Mouse (Mus musculus) megakaryocyte-erythroid progenitor cell, adult 5-6 weeks (primary cell): Measurements from ENCODE around the gene Hsp90ab1. TPM values are rescaled to one million over a fixed set of nuclear protein-coding genes. Genes with fewer than 3 reads are reported as not detected.

ENCODE experiments used
- total RNA-seq, 2 experiments: library from RNA; stranded (forward) in 1 of 2; stranded (reverse) in 1 of 2; fragments of 200-1000, 215-1000 nt in 1 of 2; fragments of >200 nt in 1 of 2; fragmentation: Nextera tagmentation in 1 of 2; gene quantifications; 2 replicates each; pipeline ENCODE4 v1.2.3; 2014 to 2017

Gene Hsp90ab1
- total RNA-seq, 2 experiments from 2014 or later = 1,847 to 3,319 TPM

Other genes starting within 250 kb of the Hsp90ab1 start
- gene Cdc5l, start 139.5 kb downstream of the Hsp90ab1 start, total RNA-seq (2014; fragmentation: Nextera tagmentation) = 64.4 and 65.7 TPM in 2 replicates
- gene Cdc5l, start 139.5 kb downstream of the Hsp90ab1 start, total RNA-seq (2017) = 115 and 138 TPM in 2 replicates
- not detected in 2 replicates for gene Spats1, start 97.9 kb downstream of the Hsp90ab1 start, total RNA-seq (2014; fragmentation: Nextera tagmentation)
- not detected in 2 replicates for gene Spats1, start 97.9 kb downstream of the Hsp90ab1 start, total RNA-seq (2017)
- gene Aars2, start 66.4 kb downstream of the Hsp90ab1 start, total RNA-seq (2014; fragmentation: Nextera tagmentation) = 17.5 and 20.6 TPM in 2 replicates
- 9.8 and 13.4 TPM in 2 replicates for gene Aars2, start 66.4 kb downstream of the Hsp90ab1 start, total RNA-seq (2017)
- not detected in 2 replicates for gene Tcte1, start 49.8 kb downstream of the Hsp90ab1 start, total RNA-seq (2014; fragmentation: Nextera tagmentation)
- gene Tcte1, start 49.8 kb downstream of the Hsp90ab1 start, total RNA-seq (2017) = not detected in 2 replicates
- not detected in 2 replicates for gene Tmem151b, start 23.6 kb downstream of the Hsp90ab1 start, total RNA-seq (2014; fragmentation: Nextera tagmentation)
- gene Tmem151b, start 23.6 kb downstream of the Hsp90ab1 start, total RNA-seq (2017) = not detected in 2 replicates
- 4.2 and 6.0 TPM in 2 replicates for gene Nfkbie, start 17.6 kb downstream of the Hsp90ab1 start, total RNA-seq (2014; fragmentation: Nextera tagmentation)
- 3.2 and 3.9 TPM in 2 replicates for gene Nfkbie, start 17.6 kb downstream of the Hsp90ab1 start, total RNA-seq (2017)
- 46.9 and 74.5 TPM in 2 replicates for gene Slc35b2, start 9.4 kb downstream of the Hsp90ab1 start, total RNA-seq (2014; fragmentation: Nextera tagmentation)
- gene Slc35b2, start 9.4 kb downstream of the Hsp90ab1 start, total RNA-seq (2017) = 27.7 and 60.3 TPM in 2 replicates
- 166 and 176 TPM in 2 replicates for gene Slc29a1, start 26.3 kb upstream of the Hsp90ab1 start, total RNA-seq (2014; fragmentation: Nextera tagmentation)
- gene Slc29a1, start 26.3 kb upstream of the Hsp90ab1 start, total RNA-seq (2017) = 89.2 and 171 TPM in 2 replicates
- gene Mymx, start 28.8 kb upstream of the Hsp90ab1 start, total RNA-seq (2014; fragmentation: Nextera tagmentation) = not detected in 2 replicates
- not detected in 2 replicates for gene Mymx, start 28.8 kb upstream of the Hsp90ab1 start, total RNA-seq (2017)
- 0.98 TPM in 1 of 2 replicates, not detected in the other for gene Capn11, start 86.1 kb upstream of the Hsp90ab1 start, total RNA-seq (2014; fragmentation: Nextera tagmentation)
- gene Capn11, start 86.1 kb upstream of the Hsp90ab1 start, total RNA-seq (2017) = 0.15 TPM in 1 of 2 replicates, not detected in the other
- 79.0 and 88.9 TPM in 2 replicates for gene Mrpl14, start 113.1 kb upstream of the Hsp90ab1 start, total RNA-seq (2014; fragmentation: Nextera tagmentation)
- 9.7 and 14.4 TPM in 2 replicates for gene Mrpl14, start 113.1 kb upstream of the Hsp90ab1 start, total RNA-seq (2017)
- 19.3 and 21.1 TPM in 2 replicates for gene Tmem63b, start 113.6 kb upstream of the Hsp90ab1 start, total RNA-seq (2014; fragmentation: Nextera tagmentation)
- 10.2 and 14.3 TPM in 2 replicates for gene Tmem63b, start 113.6 kb upstream of the Hsp90ab1 start, total RNA-seq (2017)
- not detected in 2 replicates for gene 1600014C23Rik, start 160.6 kb upstream of the Hsp90ab1 start, total RNA-seq (2014; fragmentation: Nextera tagmentation)
- gene 1600014C23Rik, start 160.6 kb upstream of the Hsp90ab1 start, total RNA-seq (2017) = not detected in 2 replicates